Mouse (Mus musculus) forebrain, embryonic 13.5 days (tissue): Measurements from ENCODE around the gene Olfr156. TPM values are rescaled to one million over a fixed set of nuclear protein-coding genes. Genes with fewer than 3 reads are reported as not detected.

Experiments used
- ATAC-seq: fragments of 200-750 bp; cut with Nextera tagmentation; 2 replicates; pipeline ENCODE4 v1.8.0; 2017
- H3K27ac ChIP-seq: fragments of 300-500 bp; sonication (generic); 2 replicates; pipeline ENCODE4 v1.5.1; 2015; ENCODE audit warnings: inconsistent platforms, mild to moderate bottlenecking, moderate library complexity
- H3K27me3 ChIP-seq: fragments of 300-500 bp; sonication (generic); 2 replicates; pipeline ENCODE4 v1.6.1; 2015; ENCODE audit warnings: mild to moderate bottlenecking, inconsistent platforms
- H3K36me3 ChIP-seq: fragments of 300-500 bp; sonication (generic); 2 replicates; pipeline ENCODE4 v1.6.1; 2015; ENCODE audit warnings: mild to moderate bottlenecking, inconsistent platforms; ENCODE audit not compliant: poor library complexity, severe bottlenecking
- H3K4me1 ChIP-seq: fragments of 300-500 bp; sonication (generic); 2 replicates; pipeline ENCODE4 v1.6.1; 2015; ENCODE audit warnings: inconsistent platforms
- H3K4me2 ChIP-seq: fragments of 300-500 bp; sonication (generic); 2 replicates; pipeline ENCODE4 v1.6.1; 2015; ENCODE audit warnings: inconsistent platforms, mild to moderate bottlenecking, moderate library complexity
- H3K4me3 ChIP-seq: fragments of 300-500 bp; sonication (generic); 2 replicates; pipeline ENCODE4 v1.5.1; 2015; ENCODE audit warnings: mild to moderate bottlenecking, inconsistent platforms
- H3K9ac ChIP-seq: fragments of 300-500 bp; sonication (generic); 2 replicates; pipeline ENCODE4 v1.6.1; 2015; ENCODE audit warnings: mild to moderate bottlenecking, inconsistent platforms
- H3K9me3 ChIP-seq: fragments of 300-500 bp; sonication (generic); replicated peaks from 2 replicates; pipeline ENCODE4 v1.6.1; 2016; ENCODE audit warnings: inconsistent platforms
- WGBS: fragments of 180-500 bp; shearing (Covaris S2); methylation state at CpG from one replicate; pipeline ENCODE4 v1.1.7; 2015; 5-methylcytosine and 5-hydroxymethylcytosine counted together
- polyA plus RNA-seq: library from polyadenylated mRNA; unstranded; fragments of >200 nt; fragmentation: Nextera tagmentation; extraction: Ambion mirVana; gene quantifications from 2 replicates; pipeline ENCODE4 v1.2.1, GENCODE M21; 2015

The Olfr156 gene
- polyA plus RNA-seq = not detected in 2 replicates

GRCm38 (mm10) chr4:43823845-43824337, at the start of gene Olfr156:
TSS of gene Olfr156 (minus strand) at chr4:43823895.
- Histone ChIP-seq H3K4me1 (no peaks in the 10 kb centered on the region), H3K9ac (no peak within 1 kb of the TSS), H3K4me2 (no peak within 1 kb of the TSS), H3K9me3 (no peaks in the 10 kb centered on the region), H3K4me3 (no peak within 1 kb of the TSS), H3K27me3 (no peaks in the 10 kb centered on the region), H3K27ac (no peak within 1 kb of the TSS), H3K36me3 (no peaks in the 10 kb centered on the region)
- no peak for ATAC-seq
- WGBS = 8% methylated on average over 7 of the region's 7 CpGs

- WGBS = 88% methylated on average over 10 of the region's 10 CpGs
- no peak for ATAC-seq
- no peak overlapping the region for H3K9ac ChIP-seq
Observed at GRCm38 (mm10) chr4:43869821-43870220, 46.1 kb upstream of the Olfr156 start.

GRCm38 (mm10) chr4:43863298-43863697, 39.6 kb upstream of the Olfr156 start:
- 61% methylated on average over 4 of the region's 4 CpGs for WGBS
- no peak for ATAC-seq
- no peak overlapping the region for H3K4me2 ChIP-seq
- no peak overlapping the region for H3K4me3 ChIP-seq
- H3K9ac ChIP-seq = no peak overlapping the region
- no peaks in the 10 kb centered on the region for H3K4me1 ChIP-seq
- H3K36me3 ChIP-seq = no peaks in the 10 kb centered on the region
- H3K9me3 ChIP-seq = no peaks in the 10 kb centered on the region
- no peak overlapping the region for H3K27ac ChIP-seq
- no peaks in the 10 kb centered on the region for H3K27me3 ChIP-seq

More at GRCm38 (mm10) chr4:43869821-43870220, 46.1 kb upstream of the Olfr156 start:
- Histone ChIP-seq H3K4me2 (no peak overlapping the region), H3K27ac (no peak overlapping the region), H3K4me1 (peaks cover 5% of the 10 kb centered on the region), H3K4me3 (no peak overlapping the region), H3K36me3 (no peaks in the 10 kb centered on the region), H3K9me3 (peaks cover 4% of the 10 kb centered on the region; the same call in 1 of the 2 replicates), H3K27me3 (no peaks in the 10 kb centered on the region)

- no peak overlapping the region for H3K9ac ChIP-seq
- H3K27me3 ChIP-seq = no peaks in the 10 kb centered on the region
- no peaks in the 10 kb centered on the region for H3K9me3 ChIP-seq
- 0 out of 2 replicates have a peak, but pooled peaks have one; percentile 27 for ATAC-seq
- WGBS = 14% methylated on average over 14 of the region's 14 CpGs
- no peaks in the 10 kb centered on the region for H3K36me3 ChIP-seq
- no peak overlapping the region for H3K4me2 ChIP-seq
- H3K27ac ChIP-seq = no peak overlapping the region
- H3K4me1 ChIP-seq = no peaks in the 10 kb centered on the region
- no peak overlapping the region for H3K4me3 ChIP-seq
Observed at GRCm38 (mm10) chr4:43860744-43861519, 37.2 kb upstream of the Olfr156 start.

- no peak overlapping the region for H3K27ac ChIP-seq
- no peak for ATAC-seq
- 81% methylated on average over 10 of the region's 10 CpGs for WGBS
- H3K4me2 ChIP-seq = no peak overlapping the region
- H3K36me3 ChIP-seq = no peaks in the 10 kb centered on the region
- H3K9ac ChIP-seq = no peak overlapping the region
- no peak overlapping the region for H3K4me3 ChIP-seq
- no peaks in the 10 kb centered on the region for H3K4me1 ChIP-seq
- H3K9me3 ChIP-seq = no peaks in the 10 kb centered on the region
- no peaks in the 10 kb centered on the region for H3K27me3 ChIP-seq
Observed at GRCm38 (mm10) chr4:43859886-43860285, 36.2 kb upstream of the Olfr156 start.

GRCm38 (mm10) chr4:43854101-43854500, 30.4 kb upstream of the Olfr156 start:
- H3K9ac ChIP-seq = no peak overlapping the region
- no peak overlapping the region for H3K4me3 ChIP-seq
- no peaks in the 10 kb centered on the region for H3K27me3 ChIP-seq
- no peak overlapping the region for H3K4me2 ChIP-seq
- H3K36me3 ChIP-seq = no peaks in the 10 kb centered on the region
- no peak overlapping the region for H3K27ac ChIP-seq
- H3K4me1 ChIP-seq = no peaks in the 10 kb centered on the region
- no peaks in the 10 kb centered on the region for H3K9me3 ChIP-seq
- ATAC-seq = no peak
- 74% methylated on average over 8 of the region's 8 CpGs for WGBS

- ATAC-seq = no peak
- H3K9ac ChIP-seq = no peak within 1 kb of the TSS
- no peak within 1 kb of the TSS for H3K4me3 ChIP-seq
- no peaks in the 10 kb centered on the region for H3K4me1 ChIP-seq
- H3K36me3 ChIP-seq = no peaks in the 10 kb centered on the region
- no peaks in the 10 kb centered on the region for H3K27me3 ChIP-seq
- no peak within 1 kb of the TSS for H3K4me2 ChIP-seq
- 89% methylated on average over 6 of the region's 6 CpGs for WGBS
- no peak within 1 kb of the TSS for H3K27ac ChIP-seq
- H3K9me3 ChIP-seq = no peaks in the 10 kb centered on the region
Observed at GRCm38 (mm10) chr4:43851265-43851664, 27.6 kb upstream of the Olfr156 start, which contains the start of gene Olfr155. TSS of gene Olfr155 (plus strand) at chr4:43851565.

- Histone ChIP-seq H3K27me3 (no peaks in the 10 kb centered on the region), H3K9ac (no peak within 1 kb of the TSS)
Observed at GRCm38 (mm10) chr4:43840101-43840500, 16.4 kb upstream of the Olfr156 start, which contains the start of gene Olfr157. TSS of gene Olfr157 (minus strand) at chr4:43840201.

GRCm38 (mm10) chr4:43838326-43838725, 14.6 kb upstream of the Olfr156 start:
- no peaks in the 10 kb centered on the region for H3K4me1 ChIP-seq
- H3K4me2 ChIP-seq = no peak overlapping the region
- no peak for ATAC-seq
- H3K4me3 ChIP-seq = no peak overlapping the region
- no peak overlapping the region for H3K27ac ChIP-seq
- no peaks in the 10 kb centered on the region for H3K9me3 ChIP-seq
- WGBS = 74% methylated on average over 3 of the region's 3 CpGs
- no peaks in the 10 kb centered on the region for H3K27me3 ChIP-seq
- no peaks in the 10 kb centered on the region for H3K36me3 ChIP-seq
- H3K9ac ChIP-seq = no peak overlapping the region

More at GRCm38 (mm10) chr4:43840101-43840500, 16.4 kb upstream of the Olfr156 start, which contains the start of gene Olfr157:
- Histone ChIP-seq H3K4me1 (no peaks in the 10 kb centered on the region), H3K9me3 (no peaks in the 10 kb centered on the region), H3K36me3 (no peaks in the 10 kb centered on the region), H3K27ac (no peak within 1 kb of the TSS), H3K4me2 (no peak within 1 kb of the TSS), H3K4me3 (no peak within 1 kb of the TSS)
- no peak for ATAC-seq
- 81% methylated on average over 1 of the region's 1 CpGs for WGBS

GRCm38 (mm10) chr4:43834749-43835148, 11.1 kb upstream of the Olfr156 start:
- Histone ChIP-seq H3K27me3 (no peaks in the 10 kb centered on the region), H3K4me2 (no peak overlapping the region), H3K4me1 (no peaks in the 10 kb centered on the region), H3K27ac (no peak overlapping the region), H3K9me3 (no peaks in the 10 kb centered on the region), H3K9ac (no peak overlapping the region), H3K4me3 (no peak overlapping the region), H3K36me3 (no peaks in the 10 kb centered on the region)
- no peak for ATAC-seq
- WGBS = 78% methylated on average over 4 of the region's 4 CpGs

- Histone ChIP-seq H3K27me3 (no peaks in the 10 kb centered on the region), H3K9ac (no peak overlapping the region), H3K9me3 (no peaks in the 10 kb centered on the region), H3K36me3 (no peaks in the 10 kb centered on the region), H3K4me2 (no peak overlapping the region), H3K4me3 (no peak overlapping the region), H3K4me1 (no peaks in the 10 kb centered on the region), H3K27ac (no peak overlapping the region)
- 63% methylated on average over 5 of the region's 5 CpGs for WGBS
- no peak for ATAC-seq
Observed at GRCm38 (mm10) chr4:43833752-43834151, 10.1 kb upstream of the Olfr156 start.

- H3K36me3 ChIP-seq = no peaks in the 10 kb centered on the region
- ATAC-seq = no peak
- H3K9me3 ChIP-seq = no peaks in the 10 kb centered on the region
- H3K4me2 ChIP-seq = no peak overlapping the region
- no peak overlapping the region for H3K4me3 ChIP-seq
- H3K4me1 ChIP-seq = no peaks in the 10 kb centered on the region
- H3K27ac ChIP-seq = no peak overlapping the region
- WGBS = 76% methylated on average over 5 of the region's 5 CpGs
- H3K27me3 ChIP-seq = no peaks in the 10 kb centered on the region
- H3K9ac ChIP-seq = no peak overlapping the region
Observed at GRCm38 (mm10) chr4:43832031-43832430, 8.3 kb upstream of the Olfr156 start.
